Mouse (Mus musculus): ENCODE results near the gene Zfp950. TPM values are rescaled to one million over a fixed set of nuclear protein-coding genes. Genes with fewer than 3 reads are reported as not detected.

Gene Zfp950
- 10 to 100 TPM; 10.9 to 17.6 TPM for total RNA-seq (2023)

DNA sequence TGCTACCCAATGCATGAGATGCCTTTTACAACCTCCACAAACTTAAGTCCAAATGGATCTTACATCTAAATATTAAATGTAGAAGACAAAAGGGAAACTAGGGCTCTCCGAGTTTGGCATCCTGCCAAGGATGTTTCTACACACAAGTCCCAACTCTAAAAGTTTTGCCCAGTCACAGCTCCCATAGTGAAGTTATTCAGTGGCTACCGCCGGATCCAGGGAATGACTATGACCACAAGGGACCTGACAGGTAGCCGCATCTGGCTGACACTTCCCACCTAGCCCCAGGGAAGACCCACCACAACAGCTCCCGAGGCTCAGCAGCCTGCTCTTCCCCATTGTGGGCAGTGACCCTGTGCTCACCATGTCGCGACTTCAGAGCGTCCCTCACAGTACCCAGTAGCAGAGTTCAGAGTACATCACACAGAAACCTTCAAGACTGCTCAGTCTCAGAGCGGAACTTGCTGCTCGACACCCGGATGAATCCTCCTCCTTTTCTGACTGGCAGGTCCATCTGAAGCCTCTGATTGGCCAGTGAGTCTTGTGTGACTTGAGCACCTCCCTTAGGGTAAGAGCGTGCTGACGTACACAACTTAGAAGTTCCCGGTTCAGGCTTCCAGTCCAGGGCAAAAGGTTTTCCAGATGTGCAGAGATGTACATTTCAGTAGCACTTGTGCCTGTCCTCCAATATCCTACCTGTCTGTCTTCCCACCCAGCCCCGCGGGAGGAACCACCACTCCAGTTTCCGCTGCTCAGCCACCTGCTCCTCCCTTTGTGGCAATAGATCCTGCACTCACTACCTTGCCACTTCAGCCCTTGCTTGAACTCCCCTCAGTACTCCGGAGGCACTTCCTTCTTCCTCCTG lies at the start of gene Zfp950:
TSS of gene Zfp950 (minus strand) at position 499 of the 865 bp plus-strand sequence.

DNA sequence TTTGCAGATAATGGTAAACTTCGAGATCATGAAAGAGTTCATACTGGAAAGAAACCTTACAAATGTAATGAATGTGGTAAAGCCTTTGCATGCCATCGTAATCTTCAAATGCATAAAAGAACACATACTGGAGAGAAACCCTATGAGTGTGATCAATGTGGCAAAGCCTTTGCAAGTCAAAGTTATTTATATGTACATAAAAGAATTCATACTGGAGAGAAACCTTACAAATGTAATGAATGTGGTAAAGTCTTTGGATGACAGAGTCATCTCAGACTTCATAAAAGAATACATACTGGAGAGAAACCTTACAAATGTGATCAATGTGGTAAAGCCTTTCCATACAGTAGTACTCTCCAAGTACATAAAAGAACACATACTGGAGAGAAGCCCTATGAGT lies 43.0 kb upstream of the Zfp950 start, which contains the start of gene Gm6020:
TSS of gene Gm6020 (plus strand) at position 301 of the 400 bp plus-strand sequence.

DNA sequence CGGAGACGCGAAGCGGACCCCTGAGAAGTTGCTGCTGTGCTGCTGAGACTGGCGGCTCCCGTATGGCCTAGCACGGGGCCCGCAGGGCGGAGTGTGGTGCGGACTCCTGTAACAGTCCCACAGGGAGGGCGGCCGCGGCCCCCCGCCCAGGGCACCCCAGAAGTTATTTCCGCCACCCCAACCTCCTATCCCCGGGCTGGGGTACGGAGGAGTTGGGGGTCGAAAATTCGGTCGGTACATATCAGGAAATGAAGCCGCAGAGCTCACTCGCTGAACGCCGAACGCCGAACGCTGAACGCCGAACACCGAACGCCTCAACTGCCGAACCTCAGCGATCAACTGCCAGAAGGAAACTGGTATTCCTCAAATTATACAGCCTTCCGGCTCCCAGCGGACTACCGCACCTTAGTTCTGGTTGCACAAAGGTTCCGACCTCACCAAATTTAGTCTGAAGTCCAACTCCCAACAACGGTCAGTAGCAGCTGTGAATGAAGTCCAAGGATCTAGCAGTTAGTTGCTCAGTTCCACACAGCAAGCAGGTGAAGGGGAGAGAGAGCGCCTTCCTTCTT lies 35.2 kb upstream of the Zfp950 start, which contains the start of gene Gm7102:
TSS of gene Gm7102 (minus strand) at position 554 of the 569 bp plus-strand sequence.

Other genes with a start within 250 kb of the Zfp950 start
- gene Gm7102, start 35.5 kb upstream of the Zfp950 start, total RNA-seq (2023) = not detected
- gene Gm6020, start 43.0 kb upstream of the Zfp950 start, total RNA-seq (2023) = not detected
- 1,000 to 10,000 TPM; 1,131 to 1,252 TPM for gene Csf2ra, start 87.6 kb upstream of the Zfp950 start, total RNA-seq (2023)
- gene Gm21060, start 156.2 kb upstream of the Zfp950 start, total RNA-seq (2023) = not detected

Data from monocyte, adult 59 days (primary cell).